Mouse (Mus musculus) mature B cell (primary cell): ENCODE results near the gene Abce1.

Source experiments
- in situ Hi-C: fragments of 300-500 bp; cut with MboI; formaldehyde crosslinking; loops from 2 replicates; pipeline ENCODE4 v1.14.3; 2019

Abce1 gene

GRCm38 (mm10) chr8:79641119-79641518 lies 70.4 kb downstream of the Abce1 start:
- in situ Hi-C loops: loop anchor here (10.0 kb wide), 1 partner anchor 54 kb away; no protein-coding TSS in a partner anchor

- in situ Hi-C loops: loop anchor here (10.0 kb wide), 1 partner anchor 55 kb away; no protein-coding TSS in a partner anchor
Observed at GRCm38 (mm10) chr8:79639586-79640451, 71.7 kb downstream of the Abce1 start, which contains the start of gene Otud4. Gene Otud4, plus strand, starts transcription at chr8:79639618.

- in situ Hi-C loops: no loop called here
Observed at GRCm38 (mm10) chr8:79638707-79639549, 72.6 kb downstream of the Abce1 start.

- in situ Hi-C loops: no loop called here
Observed at GRCm38 (mm10) chr8:79638001-79638706, 73.4 kb downstream of the Abce1 start.

GRCm38 (mm10) chr8:79637237-79637636 lies 74.3 kb downstream of the Abce1 start:
- in situ Hi-C loops: no loop called here

- in situ Hi-C loops: no loop called here
Observed at GRCm38 (mm10) chr8:79636151-79636550, 75.4 kb downstream of the Abce1 start.

- in situ Hi-C loops: no loop called here
Observed at GRCm38 (mm10) chr8:79635491-79635890, 76.0 kb downstream of the Abce1 start.
